Mouse (Mus musculus) neural tube, embryonic 15.5 days (tissue): Measurements from ENCODE around the gene Itih4. TPM values are rescaled to one million over a fixed set of nuclear protein-coding genes. Genes with fewer than 3 reads are reported as not detected.

Experiments used
- ATAC-seq: fragments of 200-750 bp; cut with Nextera tagmentation; 2 replicates; pipeline ENCODE4 v1.8.0; 2017; ENCODE audit warnings: mild to moderate bottlenecking, moderate TSS enrichment, moderate library complexity; ENCODE audit not compliant: low FRiP score
- H3K27ac ChIP-seq: fragments of 300-500 bp; sonication (generic); replicated peaks from 2 replicates; pipeline ENCODE4 v1.5.1; 2015; ENCODE audit warnings: mild to moderate bottlenecking, inconsistent platforms
- H3K27me3 ChIP-seq: fragments of 300-500 bp; sonication (generic); replicated peaks from 2 replicates; pipeline ENCODE4 v1.6.1; 2015; ENCODE audit warnings: inconsistent platforms
- H3K36me3 ChIP-seq: fragments of 300-500 bp; sonication (generic); 2 replicates; pipeline ENCODE4 v1.6.1; 2015; ENCODE audit warnings: inconsistent platforms
- H3K4me1 ChIP-seq: fragments of 300-500 bp; sonication (generic); 2 replicates; pipeline ENCODE4 v1.6.1; 2015; ENCODE audit warnings: inconsistent platforms
- H3K4me2 ChIP-seq: fragments of 300-500 bp; sonication (generic); 2 replicates; pipeline ENCODE4 v1.6.1; 2015; ENCODE audit warnings: inconsistent platforms, mild to moderate bottlenecking, moderate library complexity
- H3K4me3 ChIP-seq: fragments of 300-500 bp; sonication (generic); replicated peaks from 2 replicates; pipeline ENCODE4 v1.5.1; 2015; ENCODE audit warnings: mild to moderate bottlenecking, inconsistent platforms
- H3K9ac ChIP-seq: fragments of 300-500 bp; sonication (generic); replicated peaks from 2 replicates; pipeline ENCODE4 v1.6.1; 2015; ENCODE audit warnings: mild to moderate bottlenecking, inconsistent platforms
- H3K9me3 ChIP-seq: fragments of 300-500 bp; sonication (generic); replicated peaks from 2 replicates; pipeline ENCODE4 v1.6.1; 2016; ENCODE audit warnings: inconsistent platforms
- WGBS: fragments of 180-500 bp; shearing (Covaris S2); methylation state at CpG from one replicate; pipeline ENCODE4 v1.1.7; 2015; ENCODE audit warnings: mixed read lengths; 5-methylcytosine and 5-hydroxymethylcytosine counted together
- polyA plus RNA-seq: library from polyadenylated mRNA; unstranded; fragments of >200 nt; fragmentation: Nextera tagmentation; extraction: Ambion mirVana; gene quantifications from 2 replicates; pipeline ENCODE4 v1.2.1, GENCODE M21; 2015

Itih4 gene
- polyA plus RNA-seq, 1 experiment from 2014 or later, result 0.08 TPM

DNA sequence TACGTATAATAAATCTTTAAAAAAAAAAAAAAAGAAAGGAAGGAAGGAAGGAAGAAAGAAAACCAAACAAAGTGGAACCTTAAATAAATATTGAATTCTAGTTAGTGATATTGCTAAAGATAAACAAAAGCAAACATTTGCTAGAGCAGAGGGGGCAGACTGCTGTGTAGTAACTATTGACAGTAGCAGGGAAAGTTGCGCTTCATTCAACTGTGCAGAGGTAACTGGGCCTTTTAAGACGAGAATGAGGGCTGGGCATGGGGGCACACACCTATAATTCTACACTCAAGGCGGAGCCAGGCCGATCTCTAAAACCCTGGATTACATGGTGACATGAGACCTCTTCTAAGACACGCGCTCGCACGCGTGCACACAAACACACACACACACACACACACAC is 63.7 kb downstream of the Itih4 start:
- peaks cover 14% of the 10 kb centered on the region for H3K4me1 ChIP-seq
- H3K9me3 ChIP-seq, result no peaks in the 10 kb centered on the region
- H3K27ac ChIP-seq, result no peak overlapping the region
- H3K4me3 ChIP-seq, result no peak overlapping the region
- no peak overlapping the region for H3K4me2 ChIP-seq
- H3K27me3 ChIP-seq, result 0 out of 2 replicates have a peak, but pooled peaks cover 9% of the 10 kb centered on the region
- H3K36me3 ChIP-seq, result no peaks in the 10 kb centered on the region
- ATAC-seq, result no peak
- no peak overlapping the region for H3K9ac ChIP-seq
- WGBS, result 97% methylated on average over 10 of the region's 10 CpGs

- under 1% methylated on average over 57 of the region's 57 CpGs for WGBS
- Histone ChIP-seq H3K9me3 (no peaks in the 10 kb centered on the region), H3K36me3 (no peaks in the 10 kb centered on the region), H3K27ac (peak within 1 kb of the TSS; percentile 77), H3K9ac (peak within 1 kb of the TSS; percentile 68), H3K4me2 (peak within 1 kb of the TSS; percentile 74), H3K4me3 (peak within 1 kb of the TSS; percentile 54), H3K4me1 (peaks cover 14% of the 10 kb centered on the region), H3K27me3 (0 out of 2 replicates have a peak, but pooled peaks cover 3% of the 10 kb centered on the region)
- ATAC-seq, result peak; percentile 99
Observed at GRCm38 (mm10) chr14:30951154-30951825, 65.0 kb downstream of the Itih4 start, which contains the start of gene Nek4. Gene Nek4 (plus strand): TSS chr14:30951377.

Other genes starting within 250 kb of the Itih4 start
- 9.0 and 9.6 TPM in 2 replicates for gene Rft1, start 232.1 kb upstream of the Itih4 start, polyA plus RNA-seq
- 13.7 and 16.0 TPM in 2 replicates for gene Sfmbt1, start 171.6 kb upstream of the Itih4 start, polyA plus RNA-seq
- gene Tmem110, start 60.9 kb upstream of the Itih4 start, polyA plus RNA-seq, result 23.0 and 25.2 TPM in 2 replicates
- 3.0 TPM in 2 replicates for gene Mustn1, start 7.3 kb upstream of the Itih4 start, polyA plus RNA-seq
- gene Itih3, start 37.3 kb downstream of the Itih4 start, polyA plus RNA-seq, result 1.6 and 1.7 TPM in 2 replicates
- gene Itih1, start 56.8 kb downstream of the Itih4 start, polyA plus RNA-seq, result not detected in 2 replicates
- gene Nek4, start 64.9 kb downstream of the Itih4 start, polyA plus RNA-seq, result 15.8 and 16.6 TPM in 2 replicates
- 54.4 and 55.9 TPM in 2 replicates for gene Glt8d1, start 114.9 kb downstream of the Itih4 start, polyA plus RNA-seq
- gene Spcs1, start 115.2 kb downstream of the Itih4 start, polyA plus RNA-seq, result 363 and 381 TPM in 2 replicates
- 102 and 106 TPM in 2 replicates for gene Pbrm1, start 132.7 kb downstream of the Itih4 start, polyA plus RNA-seq
- 53.6 and 72.9 TPM in 2 replicates for gene Gnl3, start 132.7 kb downstream of the Itih4 start, polyA plus RNA-seq
- 71.6 and 73.4 TPM in 2 replicates for gene Smim4, start 242.5 kb downstream of the Itih4 start, polyA plus RNA-seq
- gene Nt5dc2, start 244.6 kb downstream of the Itih4 start, polyA plus RNA-seq, result 226 and 228 TPM in 2 replicates